Mouse (Mus musculus) heart, embryonic 16.5 days (tissue): ENCODE results near the gene Ptprg. TPM values are rescaled to one million over a fixed set of nuclear protein-coding genes. Genes with fewer than 3 reads are reported as not detected.

Experiments used
- ATAC-seq: fragments of 200-750 bp; cut with Nextera tagmentation; replicated peaks from 2 replicates; pipeline ENCODE4 v1.8.0; 2017; ENCODE audit warnings: moderate number of reproducible peaks; ENCODE audit not compliant: insufficient read depth, low FRiP score; ENCODE audit errors: extremely low read depth
- H3K27ac ChIP-seq: fragments of 300-500 bp; sonication (generic); 2 replicates; pipeline ENCODE4 v1.5.1; 2014; ENCODE audit warnings: mild to moderate bottlenecking, low read length, control low read depth, moderate library complexity
- H3K27me3 ChIP-seq: fragments of 300-500 bp; sonication (generic); 2 replicates; pipeline ENCODE4 v1.6.1; 2014; ENCODE audit warnings: low read length, mixed read lengths; ENCODE audit not compliant: control insufficient read depth, insufficient read depth
- H3K36me3 ChIP-seq: fragments of 300-500 bp; sonication (generic); 2 replicates; pipeline ENCODE4 v1.6.1; 2014; ENCODE audit not compliant: control insufficient read depth, insufficient read depth
- H3K4me1 ChIP-seq: fragments of 300-500 bp; sonication (generic); 2 replicates; pipeline ENCODE4 v1.6.1; 2014; ENCODE audit warnings: low read length, mixed read lengths; ENCODE audit not compliant: control insufficient read depth, insufficient read depth
- H3K4me2 ChIP-seq: fragments of 300-500 bp; sonication (generic); 2 replicates; pipeline ENCODE4 v1.6.1; 2014; ENCODE audit warnings: low read depth, mild to moderate bottlenecking, control low read depth, low read length
- H3K4me3 ChIP-seq: fragments of 300-500 bp; sonication (generic); 2 replicates; pipeline ENCODE4 v1.5.1; 2014; ENCODE audit warnings: mild to moderate bottlenecking, control low read depth, low read length
- H3K9ac ChIP-seq: fragments of 300-500 bp; sonication (generic); 2 replicates; pipeline ENCODE4 v1.6.1; 2014; ENCODE audit warnings: low read length, control low read depth
- H3K9me3 ChIP-seq: fragments of 300-500 bp; sonication (generic); replicated peaks from 2 replicates; pipeline ENCODE4 v1.6.1; 2016; ENCODE audit warnings: low read length; ENCODE audit not compliant: control insufficient read depth
- WGBS: fragments of 180-500 bp; shearing (Covaris S2); extraction: QIAGEN DNeasy Blood & Tissue Kit; methylation state at CpG from one replicate; pipeline ENCODE4 v1.1.7; 2014; 5-methylcytosine and 5-hydroxymethylcytosine counted together
- polyA plus RNA-seq: library from polyadenylated mRNA; unstranded; fragments of >200 nt; fragmentation: Nextera tagmentation; extraction: Ambion mirVana; gene quantifications from 2 replicates; pipeline ENCODE4 v1.2.1, GENCODE M21; 2015

Ptprg gene
- polyA plus RNA-seq, 1 experiment from 2014 or later = 13.4 TPM

GRCm38 (mm10) chr14:12206138-12206537, 652.8 kb downstream of the Ptprg start:
- Histone ChIP-seq H3K4me3 (no peak overlapping the region), H3K27me3 (no peaks in the 10 kb centered on the region), H3K4me1 (no peaks in the 10 kb centered on the region), H3K4me2 (no peak overlapping the region), H3K9me3 (no peaks in the 10 kb centered on the region), H3K36me3 (no peaks in the 10 kb centered on the region), H3K27ac (no peak overlapping the region), H3K9ac (no peak overlapping the region)
- ATAC-seq = no peak
- 37% methylated on average over 2 of the region's 2 CpGs for WGBS

GRCm38 (mm10) chr14:12208554-12208953, 655.2 kb downstream of the Ptprg start:
- 95% methylated on average over 2 of the region's 2 CpGs for WGBS
- no peak for ATAC-seq
- Histone ChIP-seq H3K4me1 (no peaks in the 10 kb centered on the region), H3K9me3 (no peaks in the 10 kb centered on the region), H3K9ac (no peak overlapping the region), H3K4me3 (no peak overlapping the region), H3K36me3 (0 out of 2 replicates have a peak, but pooled peaks cover 2% of the 10 kb centered on the region), H3K27ac (no peak overlapping the region), H3K27me3 (no peaks in the 10 kb centered on the region), H3K4me2 (no peak overlapping the region)

DNA sequence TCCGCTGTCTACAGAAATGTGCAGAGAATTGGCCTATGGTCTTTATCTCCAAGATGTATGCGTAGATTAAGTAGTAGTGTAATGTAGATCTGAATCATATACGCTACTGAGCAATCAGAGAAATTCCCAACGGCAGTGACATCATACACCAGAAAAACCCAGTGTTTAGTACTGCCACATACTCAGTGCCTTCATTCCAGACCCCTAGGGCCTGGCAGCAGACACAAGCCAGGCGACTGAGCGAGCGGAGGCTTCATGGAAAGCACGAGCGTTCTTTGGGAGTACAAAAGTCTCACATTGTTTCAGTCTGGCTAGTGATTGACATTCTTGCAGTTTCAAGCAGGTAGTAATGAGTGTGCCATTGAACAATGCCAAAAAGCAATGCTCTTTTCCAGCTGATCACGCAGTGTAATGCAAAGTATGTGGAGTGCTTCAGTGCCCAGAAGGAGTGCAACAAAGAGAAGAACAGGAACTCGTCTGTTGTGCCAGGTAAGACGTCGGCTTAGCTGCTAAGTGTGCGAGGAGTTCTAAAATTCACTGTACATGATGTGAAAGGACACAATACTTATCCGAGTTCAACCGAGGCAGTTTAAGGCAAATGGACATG, 665.3 kb downstream of the Ptprg start:
- H3K36me3 ChIP-seq = no peaks in the 10 kb centered on the region; the same call in 1 of the 2 replicates
- 0 out of 2 replicates have a peak, but pooled peaks cover 2% of the 10 kb centered on the region for H3K4me1 ChIP-seq
- no peaks in the 10 kb centered on the region for H3K9me3 ChIP-seq
- H3K9ac ChIP-seq = no peak overlapping the region
- H3K4me2 ChIP-seq = no peak overlapping the region
- WGBS = 72% methylated on average over 16 of the region's 16 CpGs
- no peak overlapping the region for H3K27ac ChIP-seq
- H3K27me3 ChIP-seq = no peaks in the 10 kb centered on the region
- ATAC-seq = no peak
- H3K4me3 ChIP-seq = no peak overlapping the region

DNA sequence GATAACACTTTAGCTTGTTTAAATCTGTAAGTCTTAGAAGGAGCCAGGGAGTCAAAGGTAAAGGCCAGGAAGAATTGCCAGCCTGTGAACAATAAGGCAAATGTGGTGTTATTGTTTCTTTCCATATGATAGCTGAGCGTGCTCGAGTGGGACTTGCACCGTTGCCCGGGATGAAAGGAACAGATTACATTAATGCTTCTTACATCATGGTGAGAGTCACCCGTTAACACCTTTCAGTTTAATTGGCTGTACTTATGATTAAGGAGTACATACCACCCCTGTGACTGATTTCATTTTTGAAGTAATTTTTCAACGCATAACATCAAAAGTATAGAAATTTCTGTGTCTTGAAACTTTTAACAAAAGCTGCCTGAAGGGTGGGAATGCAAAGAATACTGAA, 666.5 kb downstream of the Ptprg start:
- H3K4me3 ChIP-seq = no peak overlapping the region
- no peaks in the 10 kb centered on the region for H3K9me3 ChIP-seq
- H3K27me3 ChIP-seq = no peaks in the 10 kb centered on the region
- H3K4me2 ChIP-seq = no peak overlapping the region
- H3K36me3 ChIP-seq = no peaks in the 10 kb centered on the region; the same call in 1 of the 2 replicates
- 0 out of 2 replicates have a peak, but pooled peaks cover 2% of the 10 kb centered on the region for H3K4me1 ChIP-seq
- H3K9ac ChIP-seq = no peak overlapping the region
- ATAC-seq = no peak
- whole genome bisulfite sequencing = 69% methylated on average over 6 of the region's 6 CpGs
- no peak overlapping the region for H3K27ac ChIP-seq

DNA sequence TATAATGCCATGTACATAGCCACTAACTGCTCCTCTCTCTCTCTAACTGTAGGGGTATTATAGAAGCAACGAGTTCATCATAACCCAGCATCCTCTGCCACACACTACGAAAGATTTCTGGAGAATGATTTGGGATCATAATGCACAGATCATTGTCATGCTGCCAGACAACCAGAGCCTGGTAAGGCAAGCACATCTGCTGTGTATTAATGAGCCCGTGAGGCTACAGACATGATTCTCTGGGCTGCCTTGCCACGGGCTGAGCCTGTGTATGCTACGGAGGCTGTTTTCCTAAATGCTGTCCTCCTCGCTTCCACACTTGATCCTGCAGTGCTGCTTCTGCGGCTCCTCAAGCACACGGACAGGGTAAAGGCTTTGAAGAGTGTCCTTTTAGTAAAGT, 667.2 kb downstream of the Ptprg start:
- WGBS = 87% methylated on average over 8 of the region's 8 CpGs
- H3K9me3 ChIP-seq = no peaks in the 10 kb centered on the region

DNA sequence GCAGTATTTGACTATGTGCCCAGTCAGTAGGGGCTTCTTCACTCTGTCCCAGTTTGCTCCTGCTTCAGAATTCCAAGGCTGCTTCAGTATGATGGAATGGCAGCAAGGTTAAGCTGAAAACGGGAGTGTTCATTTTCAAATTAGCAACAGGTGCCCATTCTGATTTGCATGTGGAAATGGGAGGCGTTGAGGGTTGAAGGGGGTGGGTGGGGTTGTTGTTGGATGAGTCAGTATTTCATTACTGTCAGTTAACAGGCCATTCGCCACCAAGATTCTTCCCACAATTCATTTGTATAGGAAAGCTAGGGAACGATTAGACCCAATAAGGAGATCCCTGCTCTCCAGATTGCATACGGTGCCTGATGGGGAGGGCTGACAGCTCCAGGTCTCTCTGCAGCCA, 668.2 kb downstream of the Ptprg start:
- ATAC-seq = no peak
- H3K36me3 ChIP-seq = peaks cover 3% of the 10 kb centered on the region; the same call in 1 of the 2 replicates
- 77% methylated on average over 5 of the region's 5 CpGs for WGBS
- H3K27ac ChIP-seq = no peak overlapping the region
- no peak overlapping the region for H3K9ac ChIP-seq
- no peak overlapping the region for H3K4me3 ChIP-seq
- H3K9me3 ChIP-seq = no peaks in the 10 kb centered on the region
- no peak overlapping the region for H3K4me2 ChIP-seq
- no peaks in the 10 kb centered on the region for H3K27me3 ChIP-seq
- 0 out of 2 replicates have a peak, but pooled peaks cover 2% of the 10 kb centered on the region for H3K4me1 ChIP-seq

More for the DNA sequence above, 667.2 kb downstream of the Ptprg start:
- Histone ChIP-seq H3K27ac (no peak overlapping the region), H3K9ac (no peak overlapping the region), H3K4me3 (no peak overlapping the region), H3K4me2 (no peak overlapping the region), H3K36me3 (no peaks in the 10 kb centered on the region; the same call in 1 of the 2 replicates), H3K4me1 (0 out of 2 replicates have a peak, but pooled peaks cover 2% of the 10 kb centered on the region), H3K27me3 (no peaks in the 10 kb centered on the region)
- ATAC-seq = no peak

DNA sequence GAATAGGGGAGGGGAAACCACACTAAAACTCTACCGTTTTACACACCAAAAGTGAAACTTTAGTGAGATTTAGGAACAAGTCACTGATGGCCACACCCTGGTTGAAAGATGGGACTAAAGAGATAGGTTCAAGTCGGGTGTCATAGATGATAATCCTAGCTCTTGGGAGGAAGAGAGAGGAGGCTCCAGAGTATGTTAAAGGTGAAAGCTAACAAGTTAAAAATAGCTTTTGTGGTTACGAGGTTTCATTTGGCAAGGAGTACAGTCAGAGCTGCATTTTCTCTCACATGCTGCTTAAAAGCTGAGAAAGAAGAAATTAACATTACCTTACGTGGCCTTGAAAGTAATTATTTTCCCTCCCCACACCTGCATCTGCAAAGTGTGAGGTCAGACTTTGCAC, 690.4 kb downstream of the Ptprg start:
- peaks cover 4% of the 10 kb centered on the region for H3K4me1 ChIP-seq
- no peak overlapping the region for H3K9ac ChIP-seq
- H3K4me3 ChIP-seq = no peak overlapping the region
- H3K27ac ChIP-seq = no peak overlapping the region; the same call in 1 of the 2 replicates
- 47% methylated on average over 4 of the region's 4 CpGs for WGBS
- no peaks in the 10 kb centered on the region for H3K9me3 ChIP-seq
- H3K4me2 ChIP-seq = no peak overlapping the region
- ATAC-seq = no peak
- H3K27me3 ChIP-seq = no peaks in the 10 kb centered on the region
- no peaks in the 10 kb centered on the region for H3K36me3 ChIP-seq

DNA sequence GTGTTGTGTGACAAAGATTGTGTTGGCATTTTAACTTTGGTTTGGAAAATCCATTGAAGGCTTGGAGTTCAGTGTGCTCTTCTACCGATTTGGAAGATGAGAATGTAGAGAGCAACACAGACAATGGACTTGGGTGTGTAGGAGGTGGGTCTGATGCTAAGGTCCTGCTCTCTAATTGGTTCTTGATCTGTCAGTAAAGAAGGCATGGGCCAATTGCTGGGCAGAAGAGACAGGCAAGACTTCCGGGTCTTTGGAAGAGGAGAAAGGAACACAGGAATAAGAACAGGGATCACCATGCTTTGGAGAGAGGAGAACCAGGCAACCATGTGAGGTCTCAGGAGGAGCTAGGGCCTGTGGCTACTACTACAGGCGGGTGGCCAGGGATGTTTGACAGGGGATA, 722.7 kb downstream of the Ptprg start:
- H3K36me3 ChIP-seq = no peaks in the 10 kb centered on the region
- H3K4me3 ChIP-seq = no peak overlapping the region
- no peak overlapping the region for H3K27ac ChIP-seq
- no peaks in the 10 kb centered on the region for H3K4me1 ChIP-seq
- H3K4me2 ChIP-seq = no peak overlapping the region
- no peak overlapping the region for H3K9ac ChIP-seq
- H3K9me3 ChIP-seq = no peaks in the 10 kb centered on the region
- no peak for ATAC-seq
- 60% methylated on average over 3 of the region's 3 CpGs for WGBS
- H3K27me3 ChIP-seq = no peaks in the 10 kb centered on the region; the same call in 1 of the 2 replicates

DNA sequence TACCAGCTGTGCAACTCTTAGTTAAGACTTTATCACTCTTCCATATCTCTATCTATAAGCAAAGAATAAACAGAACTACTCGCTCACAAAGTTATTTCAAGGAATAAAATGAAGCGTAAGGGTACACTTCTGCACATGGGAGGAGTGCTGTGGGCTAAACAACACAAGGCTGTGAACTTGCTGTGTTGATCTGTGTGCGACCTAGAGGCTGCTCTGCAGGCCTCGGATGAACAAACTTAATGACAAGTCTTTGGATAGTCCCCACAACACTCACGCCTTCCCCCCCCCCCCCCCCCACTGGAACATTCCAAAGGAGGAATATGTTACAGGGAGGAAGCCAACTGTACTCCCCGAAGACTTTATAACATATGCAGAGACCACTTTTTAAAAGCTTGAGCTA, 730.3 kb downstream of the Ptprg start, which contains the start of gene Gm49355:
TSS of gene Gm49355 (plus strand) at position 336 of the 400 bp plus-strand sequence.
- Histone ChIP-seq H3K4me1 (no peaks in the 10 kb centered on the region), H3K4me3 (peak within 1 kb of the TSS; percentile 96), H3K36me3 (no peaks in the 10 kb centered on the region), H3K9ac (peak within 1 kb of the TSS; percentile 97), H3K9me3 (no peaks in the 10 kb centered on the region; the same call in 1 of the 2 replicates), H3K27ac (peak within 1 kb of the TSS; percentile 98), H3K4me2 (peak within 1 kb of the TSS; percentile 86), H3K27me3 (no peaks in the 10 kb centered on the region; the same call in 1 of the 2 replicates)
- 67% methylated on average over 6 of the region's 6 CpGs for WGBS
- ATAC-seq = no peak
